Mouse (Mus musculus) macrophage (primary cell): ENCODE data around the gene Dgat2l6. TPM values are rescaled to one million over a fixed set of nuclear protein-coding genes. Genes with fewer than 3 reads are reported as not detected.

ENCODE experiments used
- H3K27ac ChIP-seq: fragments of 350-480 bp; formaldehyde crosslinking; 2 replicates; pipeline ENCODE4 v1.9.0; 2021
- H3K36me3 ChIP-seq: fragments of 350-480 bp; formaldehyde crosslinking; 2 replicates; pipeline ENCODE4 v1.9.0; 2021; ENCODE audit errors: inconsistent target
- H3K4me3 ChIP-seq: fragments of 350-480 bp; formaldehyde crosslinking; 2 replicates; pipeline ENCODE4 v1.9.0; 2021; ENCODE audit errors: inconsistent target
- H3K79me2 ChIP-seq: fragments of 350-480 bp; formaldehyde crosslinking; 2 replicates; pipeline ENCODE4 v1.9.0; 2021; ENCODE audit errors: inconsistent target
- WGBS: methylation state at CpG from one replicate; pipeline ENCODE4 v1.1.7; 2026; ENCODE audit warnings: inconsistent platforms; ENCODE audit not compliant: missing documents; 5-methylcytosine and 5-hydroxymethylcytosine counted together
- polyA plus RNA-seq: library from polyadenylated mRNA; stranded (reverse); fragments of 250-400 nt; gene quantifications from 3 replicates; pipeline ENCODE4 v1.2.4, GENCODE M21; 2018; ENCODE audit warnings: inconsistent platforms

The Dgat2l6 gene
- polyA plus RNA-seq, 1 experiment from 2014 or later = not detected

GRCm38 (mm10) chrX:100594791-100595190 is 70.2 kb downstream of the Dgat2l6 start, which contains the start of gene P2ry4:
Gene P2ry4 (minus strand): TSS chrX:100594869.
- no peaks in the 10 kb centered on the region for H3K79me2 ChIP-seq
- no peak within 1 kb of the TSS for H3K27ac ChIP-seq
- WGBS = 79% methylated on average over 4 of the region's 4 CpGs
- H3K4me3 ChIP-seq = no peak within 1 kb of the TSS
- H3K36me3 ChIP-seq = no peaks in the 10 kb centered on the region

Other genes with a start within 250 kb of the Dgat2l6 start
- not detected in 3 replicates for gene Otud6a, start 95.8 kb upstream of the Dgat2l6 start, polyA plus RNA-seq
- not detected in 3 replicates for gene Awat2, start 82.1 kb upstream of the Dgat2l6 start, polyA plus RNA-seq
- 64.1 to 104 TPM (median 92.4 TPM) in 3 replicates for gene Igbp1, start 30.5 kb upstream of the Dgat2l6 start, polyA plus RNA-seq
- gene Awat1, start 47.4 kb downstream of the Dgat2l6 start, polyA plus RNA-seq = 0.37 to 1.1 TPM in 2 of 3 replicates, not detected in the other
- not detected in 3 replicates for gene P2ry4, start 70.0 kb downstream of the Dgat2l6 start, polyA plus RNA-seq
- not detected in 3 replicates for gene Arr3, start 80.7 kb downstream of the Dgat2l6 start, polyA plus RNA-seq
- 0.28 to 3.9 TPM (median 3.0 TPM) in 3 replicates for gene Kif4, start 100.9 kb downstream of the Dgat2l6 start, polyA plus RNA-seq
- gene Pdzd11, start 101.7 kb downstream of the Dgat2l6 start, polyA plus RNA-seq = 35.3 to 57.7 TPM (median 53.5 TPM) in 3 replicates
- gene Gdpd2, start 205.0 kb downstream of the Dgat2l6 start, polyA plus RNA-seq = not detected in 3 replicates
- 0.97 to 2.8 TPM (median 1.3 TPM) in 3 replicates for gene Dlg3, start 242.9 kb downstream of the Dgat2l6 start, polyA plus RNA-seq